Mouse (Mus musculus): Measurements from ENCODE around the gene Trpc4ap.

- no peak for TF ChIP-seq CTCF (IDR thresholded peaks at IDR 0.05; ENCODE audit: low read depth, low read length)
- no peak for TF ChIP-seq TAL1 (conservative IDR thresholded peaks at IDR 0.05; ENCODE audit: low read depth, low read length)
- TF ChIP-seq GATA1 (IDR thresholded peaks at IDR 0.05; ENCODE audit: borderline replicate concordance, low read length): no peak
Observed at GRCm38 (mm10) chr2:155703630-155704029, 11.4 kb upstream of the Trpc4ap start.

Data from G1E (cell line).